Mouse (Mus musculus) cortical plate, adult 2 months (tissue): ENCODE data around the gene Gpr33.

Experiments used
- CTCF ChIP-seq: fragments of 200-500 bp; IDR thresholded peaks from 2 replicates; pipeline ENCODE4 v1.5.1; 2011; ENCODE audit warnings: mild to moderate bottlenecking, control low read depth, low read length; ENCODE audit not compliant: insufficient read depth; ENCODE audit errors: extremely low read depth
- POLR2A ChIP-seq: fragments of 200-500 bp; IDR thresholded peaks from 2 replicates; pipeline ENCODE4 v1.6.1; 2011; ENCODE audit warnings: mild to moderate bottlenecking, low read length, control low read depth; ENCODE audit not compliant: insufficient read depth; ENCODE audit errors: extremely low read depth

DNA sequence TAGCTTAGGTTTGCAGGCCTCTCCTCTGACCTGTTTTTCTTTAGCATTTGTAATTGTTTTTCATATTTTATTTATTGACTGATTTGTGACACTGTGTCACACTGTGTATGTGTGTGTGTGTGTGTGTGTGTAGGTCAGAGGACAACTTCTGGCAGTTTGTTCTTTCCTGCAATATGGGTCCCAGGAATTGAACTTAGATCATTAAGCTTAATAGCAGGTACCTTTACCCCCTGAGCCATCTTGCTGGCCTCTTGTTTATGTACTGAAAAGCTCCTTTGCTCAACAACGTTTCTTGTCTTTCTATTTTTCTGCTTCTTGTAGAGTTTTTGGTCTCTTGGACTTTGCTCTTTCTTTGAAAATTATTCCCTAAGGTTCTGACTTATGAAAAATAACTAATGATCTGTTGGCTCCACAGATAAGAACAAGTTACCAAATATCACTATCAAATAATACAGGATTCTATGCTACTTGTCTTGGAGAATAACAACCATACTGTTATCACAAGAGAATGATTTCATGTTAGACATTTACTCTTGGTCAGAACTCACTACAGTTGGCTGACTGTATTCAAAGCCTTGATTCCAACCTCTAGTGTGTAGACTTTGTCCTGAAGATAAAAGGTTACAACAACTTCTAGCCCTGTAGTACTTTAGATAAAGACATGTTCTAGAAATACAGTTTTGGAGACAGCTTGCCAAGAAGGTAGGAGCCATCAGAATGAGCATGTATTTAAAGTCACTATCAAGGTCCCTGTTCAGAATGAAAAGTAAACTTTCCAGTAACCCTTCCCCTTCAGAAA, 31.9 kb downstream of the Gpr33 start:
- no peak for TF ChIP-seq CTCF
- TF ChIP-seq POLR2A, result no peak
